Mouse (Mus musculus): ENCODE measurements at regions not wholly inside any gene's neighbourhood (a gene's known extent, or its start where the extent isn't known, plus 50 kb on each side); places are given as distances from the start of the nearest gene placed in this dataset.

GRCm38 (mm10) chr14:53832553-53832952, 421.4 kb downstream of the Dad1 start:
- H3K9ac ChIP-seq (ENCODE audit: low read depth, poor library complexity, severe bottlenecking): no peak overlapping the region
- TF ChIP-seq CTCF (IDR thresholded peaks at IDR 0.05; ENCODE audit: low read depth, low read length) (no peak), POLR2A (IDR thresholded peaks at IDR 0.05; ENCODE audit: insufficient read depth, low read length) (no peak), EP300 (IDR thresholded peaks at IDR 0.05; ENCODE audit: insufficient read depth, low read depth, low read length) (no peak)
- H3K27me3 ChIP-seq (ENCODE audit: control insufficient read depth, insufficient read depth, low read length, poor library complexity, severe bottlenecking): no peaks in the 10 kb centered on the region; the same call in 1 of the 2 replicates
- H3K4me1 ChIP-seq (ENCODE audit: control insufficient read depth, insufficient read depth, low read length): no peaks in the 10 kb centered on the region
- H3K36me3 ChIP-seq (ENCODE audit: control insufficient read depth, insufficient read depth, low read length, poor library complexity, severe bottlenecking): no peaks in the 10 kb centered on the region
- no peak overlapping the region for H3K4me3 ChIP-seq (ENCODE audit: low read depth, low read length)
- H3K9me3 ChIP-seq (replicated peaks; ENCODE audit: control insufficient read depth, insufficient read depth, low read length, poor library complexity, severe bottlenecking): no peaks in the 10 kb centered on the region
- no peak overlapping the region for H3K27ac ChIP-seq (ENCODE audit: insufficient read depth, low read length)

GRCm38 (mm10) chr14:53831651-53832050, 422.3 kb downstream of the Dad1 start:
- no peak overlapping the region for H3K27ac ChIP-seq (ENCODE audit: insufficient read depth, low read length)
- no peaks in the 10 kb centered on the region for H3K9me3 ChIP-seq (replicated peaks; ENCODE audit: control insufficient read depth, insufficient read depth, low read length, poor library complexity, severe bottlenecking)
- no peak overlapping the region for H3K4me3 ChIP-seq (ENCODE audit: low read depth, low read length)
- H3K9ac ChIP-seq (ENCODE audit: low read depth, poor library complexity, severe bottlenecking): no peak overlapping the region
- H3K36me3 ChIP-seq (ENCODE audit: control insufficient read depth, insufficient read depth, low read length, poor library complexity, severe bottlenecking): no peaks in the 10 kb centered on the region
- no peaks in the 10 kb centered on the region; the same call in 1 of the 2 replicates for H3K27me3 ChIP-seq (ENCODE audit: control insufficient read depth, insufficient read depth, low read length, poor library complexity, severe bottlenecking)
- H3K4me1 ChIP-seq (ENCODE audit: control insufficient read depth, insufficient read depth, low read length): no peaks in the 10 kb centered on the region
- TF ChIP-seq CTCF (IDR thresholded peaks at IDR 0.05; ENCODE audit: low read depth, low read length) (no peak), POLR2A (IDR thresholded peaks at IDR 0.05; ENCODE audit: insufficient read depth, low read length) (no peak)

- H3K36me3 ChIP-seq (ENCODE audit: control insufficient read depth, insufficient read depth, low read length, poor library complexity, severe bottlenecking): no peaks in the 10 kb centered on the region
- no peaks in the 10 kb centered on the region for H3K4me1 ChIP-seq (ENCODE audit: control insufficient read depth, insufficient read depth, low read length)
- H3K9ac ChIP-seq (ENCODE audit: low read depth, poor library complexity, severe bottlenecking): no peak overlapping the region
- no peaks in the 10 kb centered on the region; the same call in 1 of the 2 replicates for H3K27me3 ChIP-seq (ENCODE audit: control insufficient read depth, insufficient read depth, low read length, poor library complexity, severe bottlenecking)
- H3K4me3 ChIP-seq (ENCODE audit: low read depth, low read length): no peak overlapping the region
- H3K27ac ChIP-seq (ENCODE audit: insufficient read depth, low read length): no peak overlapping the region
- no peaks in the 10 kb centered on the region for H3K9me3 ChIP-seq (replicated peaks; ENCODE audit: control insufficient read depth, insufficient read depth, low read length, poor library complexity, severe bottlenecking)
- TF ChIP-seq CTCF (IDR thresholded peaks at IDR 0.05; ENCODE audit: low read depth, low read length): no peak
- TF ChIP-seq POLR2A (IDR thresholded peaks at IDR 0.05; ENCODE audit: insufficient read depth, low read length): no peak
- no peak for TF ChIP-seq EP300 (IDR thresholded peaks at IDR 0.05; ENCODE audit: insufficient read depth, low read depth, low read length)
Measured at GRCm38 (mm10) chr14:53830717-53831116, 423.2 kb downstream of the Dad1 start.

- Histone ChIP-seq H3K9me3 (replicated peaks; ENCODE audit: control insufficient read depth, insufficient read depth, low read length, poor library complexity, severe bottlenecking) (no peaks in the 10 kb centered on the region), H3K27me3 (ENCODE audit: control insufficient read depth, insufficient read depth, low read length, poor library complexity, severe bottlenecking) (no peaks in the 10 kb centered on the region), H3K36me3 (ENCODE audit: control insufficient read depth, insufficient read depth, low read length, poor library complexity, severe bottlenecking) (no peaks in the 10 kb centered on the region), H3K4me1 (ENCODE audit: control insufficient read depth, insufficient read depth, low read length) (no peaks in the 10 kb centered on the region), H3K4me3 (ENCODE audit: low read depth, low read length) (no peak overlapping the region), H3K27ac (ENCODE audit: insufficient read depth, low read length) (no peak overlapping the region), H3K9ac (ENCODE audit: low read depth, poor library complexity, severe bottlenecking) (no peak overlapping the region)
- TF ChIP-seq EP300 (IDR thresholded peaks at IDR 0.05; ENCODE audit: insufficient read depth, low read depth, low read length) (no peak), POLR2A (IDR thresholded peaks at IDR 0.05; ENCODE audit: insufficient read depth, low read length) (no peak), CTCF (IDR thresholded peaks at IDR 0.05; ENCODE audit: low read depth, low read length) (no peak)
Measured at GRCm38 (mm10) chr14:53826782-53827181, 427.1 kb downstream of the Dad1 start.

GRCm38 (mm10) chr14:53806231-53806630, 447.7 kb downstream of the Dad1 start:
- Histone ChIP-seq H3K36me3 (ENCODE audit: control insufficient read depth, insufficient read depth, low read length, poor library complexity, severe bottlenecking) (no peaks in the 10 kb centered on the region), H3K9ac (ENCODE audit: low read depth, poor library complexity, severe bottlenecking) (no peak overlapping the region), H3K4me1 (ENCODE audit: control insufficient read depth, insufficient read depth, low read length) (no peaks in the 10 kb centered on the region), H3K4me3 (ENCODE audit: low read depth, low read length) (no peak overlapping the region), H3K27ac (ENCODE audit: insufficient read depth, low read length) (no peak overlapping the region), H3K27me3 (ENCODE audit: control insufficient read depth, insufficient read depth, low read length, poor library complexity, severe bottlenecking) (no peaks in the 10 kb centered on the region), H3K9me3 (replicated peaks; ENCODE audit: control insufficient read depth, insufficient read depth, low read length, poor library complexity, severe bottlenecking) (no peaks in the 10 kb centered on the region)
- TF ChIP-seq POLR2A (IDR thresholded peaks at IDR 0.05; ENCODE audit: insufficient read depth, low read length): no peak
- TF ChIP-seq CTCF (IDR thresholded peaks at IDR 0.05; ENCODE audit: low read depth, low read length): no peak
- no peak for TF ChIP-seq EP300 (IDR thresholded peaks at IDR 0.05; ENCODE audit: insufficient read depth, low read depth, low read length)

GRCm38 (mm10) chr14:53803698-53804620, 449.9 kb downstream of the Dad1 start:
- Histone ChIP-seq H3K4me1 (ENCODE audit: control insufficient read depth, insufficient read depth, low read length) (no peaks in the 10 kb centered on the region), H3K9ac (ENCODE audit: low read depth, poor library complexity, severe bottlenecking) (no peak overlapping the region), H3K9me3 (replicated peaks; ENCODE audit: control insufficient read depth, insufficient read depth, low read length, poor library complexity, severe bottlenecking) (no peaks in the 10 kb centered on the region), H3K27ac (ENCODE audit: insufficient read depth, low read length) (no peak overlapping the region), H3K36me3 (ENCODE audit: control insufficient read depth, insufficient read depth, low read length, poor library complexity, severe bottlenecking) (no peaks in the 10 kb centered on the region), H3K27me3 (ENCODE audit: control insufficient read depth, insufficient read depth, low read length, poor library complexity, severe bottlenecking) (no peaks in the 10 kb centered on the region), H3K4me3 (ENCODE audit: low read depth, low read length) (no peak overlapping the region)
- TF ChIP-seq CTCF (IDR thresholded peaks at IDR 0.05; ENCODE audit: low read depth, low read length) (peak; percentile 2), EP300 (IDR thresholded peaks at IDR 0.05; ENCODE audit: insufficient read depth, low read depth, low read length) (no peak)
